Mouse (Mus musculus): ENCODE data around the gene Tmem63c. TPM values are rescaled to one million over a fixed set of nuclear protein-coding genes. Genes with fewer than 3 reads are reported as not detected.

Gene Tmem63c
- polyA plus RNA-seq, 1 experiment from 2014 or later = 13.8 TPM

DNA sequence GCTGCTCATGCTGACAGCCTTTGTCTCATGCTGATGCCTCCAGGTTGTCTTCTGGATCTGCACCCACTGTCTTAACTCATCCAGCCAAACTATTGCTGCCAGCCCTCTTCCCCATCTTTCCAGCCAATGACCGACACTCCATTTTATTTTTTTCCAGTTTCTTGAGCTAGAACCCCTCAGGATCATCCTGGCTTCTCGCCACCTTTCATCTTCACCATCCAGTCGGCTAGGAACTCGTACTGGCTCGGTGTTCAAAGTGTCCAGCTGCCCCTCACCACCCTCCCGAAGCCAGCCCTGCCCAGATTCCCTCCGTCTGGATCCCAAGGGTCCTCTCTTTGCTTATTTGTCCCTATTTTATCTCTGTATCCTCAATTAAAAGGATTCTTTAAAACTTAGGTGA is 33.7 kb downstream of the Tmem63c start:
- no peaks in the 10 kb centered on the region for H3K9me3 ChIP-seq (ENCODE audit: control insufficient read depth, low read length)
- ATAC-seq (ENCODE audit: low FRiP score) (no peak), DNase-seq (ENCODE audit: low spot score) (no peak)
- WGBS = 78% methylated on average over 7 of the region's 7 CpGs
- no peak overlapping the region for H3K27ac ChIP-seq
- no peak overlapping the region for H3K4me3 ChIP-seq (replicated peaks; ENCODE audit: low read length)
- H3K9ac ChIP-seq = no peak overlapping the region
- peaks cover 12% of the 10 kb centered on the region; the same call in 1 of the 2 replicates for H3K27me3 ChIP-seq (ENCODE audit: control insufficient read depth, insufficient read depth, low read length)
- peaks cover 5% of the 10 kb centered on the region; the same call in 1 of the 2 replicates for H3K36me3 ChIP-seq (replicated peaks; ENCODE audit: control insufficient read depth, insufficient read depth)
- no peaks in the 10 kb centered on the region for H3K4me1 ChIP-seq (replicated peaks; ENCODE audit: control insufficient read depth, insufficient read depth, low read length)
- no peak overlapping the region for H3K4me2 ChIP-seq (replicated peaks)

GRCm38 (mm10) chr12:87057066-87057465 is 35.9 kb downstream of the Tmem63c start:
- no peak overlapping the region for H3K9ac ChIP-seq
- 67% methylated on average over 17 of the region's 17 CpGs for WGBS
- no peak overlapping the region for H3K4me2 ChIP-seq (replicated peaks)
- no peak overlapping the region for H3K27ac ChIP-seq
- no peaks in the 10 kb centered on the region for H3K9me3 ChIP-seq (ENCODE audit: control insufficient read depth, low read length)
- no peaks in the 10 kb centered on the region for H3K4me1 ChIP-seq (replicated peaks; ENCODE audit: control insufficient read depth, insufficient read depth, low read length)
- peaks cover 12% of the 10 kb centered on the region; the same call in 1 of the 2 replicates for H3K27me3 ChIP-seq (ENCODE audit: control insufficient read depth, insufficient read depth, low read length)
- peaks cover 5% of the 10 kb centered on the region; the same call in 1 of the 2 replicates for H3K36me3 ChIP-seq (replicated peaks; ENCODE audit: control insufficient read depth, insufficient read depth)
- DNase-seq (ENCODE audit: low spot score) (no peak), ATAC-seq (ENCODE audit: low FRiP score) (no peak)
- no peak overlapping the region for H3K4me3 ChIP-seq (replicated peaks; ENCODE audit: low read length)

DNA sequence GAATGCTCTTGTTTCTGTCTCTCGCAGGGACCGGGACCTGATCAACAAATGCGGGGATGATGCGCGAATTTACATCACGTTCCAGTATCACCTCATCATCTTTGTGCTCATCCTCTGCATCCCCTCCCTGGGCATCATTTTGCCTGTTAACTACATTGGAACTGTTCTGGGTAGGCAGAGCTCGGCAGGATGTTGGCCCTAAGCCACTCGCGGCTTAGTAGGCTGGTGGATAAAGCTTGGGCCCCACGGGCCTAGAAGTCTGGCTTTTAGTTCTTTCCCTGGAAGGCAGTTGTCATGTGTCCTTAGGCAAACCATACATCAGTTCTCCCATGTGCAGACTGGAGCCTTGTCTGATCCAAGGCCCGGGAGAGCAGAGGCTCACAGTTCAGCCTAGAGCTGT is 44.3 kb downstream of the Tmem63c start:
- DNase-seq (ENCODE audit: low spot score) = no peak
- ATAC-seq (ENCODE audit: low FRiP score) = no peak
- Histone ChIP-seq H3K27ac (no peak overlapping the region), H3K36me3 (replicated peaks; ENCODE audit: control insufficient read depth, insufficient read depth) (0 out of 2 replicates have a peak, but pooled peaks cover 11% of the 10 kb centered on the region), H3K9ac (no peak overlapping the region), H3K9me3 (ENCODE audit: control insufficient read depth, low read length) (no peaks in the 10 kb centered on the region), H3K4me2 (replicated peaks) (no peak overlapping the region), H3K4me3 (replicated peaks; ENCODE audit: low read length) (no peak overlapping the region), H3K4me1 (replicated peaks; ENCODE audit: control insufficient read depth, insufficient read depth, low read length) (no peaks in the 10 kb centered on the region), H3K27me3 (ENCODE audit: control insufficient read depth, insufficient read depth, low read length) (no peaks in the 10 kb centered on the region)
- 89% methylated on average over 11 of the region's 11 CpGs for WGBS

GRCm38 (mm10) chr12:87066429-87066828 is 45.3 kb downstream of the Tmem63c start:
- H3K9ac ChIP-seq = no peak overlapping the region
- DNase-seq (ENCODE audit: low spot score) (no peak), ATAC-seq (ENCODE audit: low FRiP score) (no peak)
- no peak overlapping the region for H3K27ac ChIP-seq
- no peaks in the 10 kb centered on the region for H3K27me3 ChIP-seq (ENCODE audit: control insufficient read depth, insufficient read depth, low read length)
- 82% methylated on average over 5 of the region's 5 CpGs for WGBS
- peaks cover 11% of the 10 kb centered on the region; the same call in 1 of the 2 replicates for H3K36me3 ChIP-seq (replicated peaks; ENCODE audit: control insufficient read depth, insufficient read depth)
- no peaks in the 10 kb centered on the region for H3K4me1 ChIP-seq (replicated peaks; ENCODE audit: control insufficient read depth, insufficient read depth, low read length)
- H3K4me3 ChIP-seq (replicated peaks; ENCODE audit: low read length) = no peak overlapping the region
- H3K9me3 ChIP-seq (ENCODE audit: control insufficient read depth, low read length) = no peaks in the 10 kb centered on the region
- H3K4me2 ChIP-seq (replicated peaks) = no peak overlapping the region

- Histone ChIP-seq H3K4me2 (replicated peaks) (no peak overlapping the region), H3K36me3 (replicated peaks; ENCODE audit: control insufficient read depth, insufficient read depth) (peaks cover 17% of the 10 kb centered on the region), H3K27me3 (ENCODE audit: control insufficient read depth, insufficient read depth, low read length) (no peaks in the 10 kb centered on the region), H3K9ac (no peak overlapping the region), H3K4me3 (replicated peaks; ENCODE audit: low read length) (no peak overlapping the region), H3K9me3 (ENCODE audit: control insufficient read depth, low read length) (no peaks in the 10 kb centered on the region), H3K27ac (no peak overlapping the region), H3K4me1 (replicated peaks; ENCODE audit: control insufficient read depth, insufficient read depth, low read length) (no peaks in the 10 kb centered on the region)
- ATAC-seq (ENCODE audit: low FRiP score) (no peak), DNase-seq (ENCODE audit: low spot score) (no peak)
- WGBS = 77% methylated on average over 5 of the region's 5 CpGs
Measured at GRCm38 (mm10) chr12:87070520-87070919, 49.4 kb downstream of the Tmem63c start.

DNA sequence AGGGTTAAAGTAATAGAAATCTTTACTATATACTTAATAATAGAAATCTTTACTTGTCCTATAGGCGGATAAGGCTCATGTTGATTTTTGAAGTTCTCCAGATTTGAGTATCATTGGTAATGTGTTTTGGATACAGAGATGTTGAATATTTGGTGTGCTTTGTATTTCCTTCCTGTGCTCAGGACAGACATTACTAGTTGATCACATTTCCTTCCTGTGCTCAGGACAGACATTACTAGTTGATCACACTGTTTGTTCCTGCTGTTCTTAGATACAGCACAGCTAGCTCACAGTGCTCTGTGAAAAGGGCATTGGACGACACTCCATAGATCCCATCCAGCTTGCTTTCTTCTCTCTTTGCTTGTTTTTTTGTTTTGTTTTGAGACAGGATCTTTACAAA is 55.5 kb downstream of the Tmem63c start:
- DNase-seq (ENCODE audit: low spot score) (no peak), ATAC-seq (ENCODE audit: low FRiP score) (no peak)
- Histone ChIP-seq H3K4me3 (replicated peaks; ENCODE audit: low read length) (no peak overlapping the region), H3K4me2 (replicated peaks) (no peak overlapping the region), H3K27me3 (ENCODE audit: control insufficient read depth, insufficient read depth, low read length) (no peaks in the 10 kb centered on the region), H3K4me1 (replicated peaks; ENCODE audit: control insufficient read depth, insufficient read depth, low read length) (no peaks in the 10 kb centered on the region), H3K9me3 (ENCODE audit: control insufficient read depth, low read length) (no peaks in the 10 kb centered on the region), H3K36me3 (replicated peaks; ENCODE audit: control insufficient read depth, insufficient read depth) (peaks cover 34% of the 10 kb centered on the region), H3K9ac (no peak overlapping the region), H3K27ac (no peak overlapping the region)
- WGBS = 94% methylated on average over 2 of the region's 2 CpGs

DNA sequence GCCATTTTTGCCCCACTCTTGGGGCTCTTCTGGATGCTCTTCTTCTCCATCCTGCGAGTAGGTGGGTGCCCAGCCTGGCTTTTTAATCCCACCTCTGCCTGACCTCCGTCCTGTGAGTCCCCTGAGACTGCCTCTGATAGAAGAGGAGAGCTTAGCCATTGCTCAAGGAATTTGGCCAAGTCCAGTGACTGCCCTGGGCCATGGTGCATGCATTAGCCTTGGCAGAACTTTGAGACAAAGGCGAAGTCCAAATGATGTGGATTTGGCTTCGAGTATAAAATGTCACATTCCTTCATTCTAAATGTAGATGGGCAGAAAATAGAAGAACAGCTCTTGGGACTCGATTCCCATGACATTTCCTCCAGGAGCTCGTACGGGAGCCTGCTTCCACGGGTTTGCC is 61.7 kb downstream of the Tmem63c start:
- Histone ChIP-seq H3K27ac (no peak overlapping the region), H3K4me1 (replicated peaks; ENCODE audit: control insufficient read depth, insufficient read depth, low read length) (no peaks in the 10 kb centered on the region), H3K4me2 (replicated peaks) (no peak overlapping the region), H3K9ac (no peak overlapping the region), H3K27me3 (ENCODE audit: control insufficient read depth, insufficient read depth, low read length) (no peaks in the 10 kb centered on the region), H3K36me3 (replicated peaks; ENCODE audit: control insufficient read depth, insufficient read depth) (peaks cover 26% of the 10 kb centered on the region), H3K4me3 (replicated peaks; ENCODE audit: low read length) (no peak overlapping the region), H3K9me3 (ENCODE audit: control insufficient read depth, low read length) (no peaks in the 10 kb centered on the region)
- WGBS = 84% methylated on average over 8 of the region's 8 CpGs
- DNase-seq (ENCODE audit: low spot score) (no peak), ATAC-seq (ENCODE audit: low FRiP score) (no peak)

- no peak for ATAC-seq (ENCODE audit: low FRiP score)
- H3K9me3 ChIP-seq (ENCODE audit: control insufficient read depth, low read length) = no peaks in the 10 kb centered on the region
- H3K4me2 ChIP-seq (replicated peaks) = no peak overlapping the region
- H3K4me3 ChIP-seq (replicated peaks; ENCODE audit: low read length) = no peak overlapping the region
- H3K4me1 ChIP-seq (replicated peaks; ENCODE audit: control insufficient read depth, insufficient read depth, low read length) = no peaks in the 10 kb centered on the region
- no peak for DNase-seq (ENCODE audit: low spot score)
- H3K27ac ChIP-seq = no peak overlapping the region
- peaks cover 6% of the 10 kb centered on the region for H3K36me3 ChIP-seq (replicated peaks; ENCODE audit: control insufficient read depth, insufficient read depth)
- no peaks in the 10 kb centered on the region for H3K27me3 ChIP-seq (ENCODE audit: control insufficient read depth, insufficient read depth, low read length)
- 70% methylated on average over 7 of the region's 7 CpGs for WGBS
- H3K9ac ChIP-seq = no peak overlapping the region
Measured at GRCm38 (mm10) chr12:87087236-87087635, 66.1 kb downstream of the Tmem63c start.

DNA sequence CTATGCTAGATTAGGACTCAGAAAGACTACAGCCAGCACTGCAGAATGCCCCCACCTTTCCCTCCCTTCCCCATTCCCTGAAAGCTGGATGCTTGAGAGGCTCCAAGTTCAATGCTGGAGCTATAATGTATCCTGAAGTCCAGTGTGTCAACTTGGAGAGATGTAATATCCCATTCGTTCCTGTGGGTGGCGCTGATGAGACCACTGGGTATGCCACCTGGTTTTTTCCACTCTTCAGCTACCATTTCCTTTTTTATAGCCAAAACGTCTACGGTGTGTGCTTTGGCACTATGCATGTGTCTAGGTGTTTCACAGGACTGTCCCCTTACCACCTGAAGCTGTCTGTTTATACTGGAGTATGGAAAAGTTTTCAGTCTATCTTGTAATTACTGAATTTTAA is 67.2 kb downstream of the Tmem63c start:
- Histone ChIP-seq H3K9ac (no peak overlapping the region), H3K4me2 (replicated peaks) (no peak overlapping the region), H3K4me3 (replicated peaks; ENCODE audit: low read length) (no peak overlapping the region), H3K27me3 (ENCODE audit: control insufficient read depth, insufficient read depth, low read length) (no peaks in the 10 kb centered on the region), H3K4me1 (replicated peaks; ENCODE audit: control insufficient read depth, insufficient read depth, low read length) (no peaks in the 10 kb centered on the region), H3K36me3 (replicated peaks; ENCODE audit: control insufficient read depth, insufficient read depth) (peaks cover 6% of the 10 kb centered on the region), H3K9me3 (ENCODE audit: control insufficient read depth, low read length) (no peaks in the 10 kb centered on the region), H3K27ac (no peak overlapping the region)
- no peak for DNase-seq (ENCODE audit: low spot score)
- no peak for ATAC-seq (ENCODE audit: low FRiP score)
- WGBS = 44% methylated on average over 4 of the region's 4 CpGs

GRCm38 (mm10) chr12:87089255-87089654 is 68.1 kb downstream of the Tmem63c start:
- H3K27ac ChIP-seq = no peak overlapping the region
- WGBS = 72% methylated on average over 4 of the region's 4 CpGs
- no peak overlapping the region for H3K4me2 ChIP-seq (replicated peaks)
- no peaks in the 10 kb centered on the region for H3K4me1 ChIP-seq (replicated peaks; ENCODE audit: control insufficient read depth, insufficient read depth, low read length)
- no peak for ATAC-seq (ENCODE audit: low FRiP score)
- H3K9me3 ChIP-seq (ENCODE audit: control insufficient read depth, low read length) = no peaks in the 10 kb centered on the region
- H3K27me3 ChIP-seq (ENCODE audit: control insufficient read depth, insufficient read depth, low read length) = no peaks in the 10 kb centered on the region
- H3K4me3 ChIP-seq (replicated peaks; ENCODE audit: low read length) = no peak overlapping the region
- peaks cover 6% of the 10 kb centered on the region for H3K36me3 ChIP-seq (replicated peaks; ENCODE audit: control insufficient read depth, insufficient read depth)
- DNase-seq (ENCODE audit: low spot score) = no peak
- H3K9ac ChIP-seq = no peak overlapping the region
